Comparison of ENCODE assay signal across 8 mouse cellular contexts in the genomic region with DNA sequence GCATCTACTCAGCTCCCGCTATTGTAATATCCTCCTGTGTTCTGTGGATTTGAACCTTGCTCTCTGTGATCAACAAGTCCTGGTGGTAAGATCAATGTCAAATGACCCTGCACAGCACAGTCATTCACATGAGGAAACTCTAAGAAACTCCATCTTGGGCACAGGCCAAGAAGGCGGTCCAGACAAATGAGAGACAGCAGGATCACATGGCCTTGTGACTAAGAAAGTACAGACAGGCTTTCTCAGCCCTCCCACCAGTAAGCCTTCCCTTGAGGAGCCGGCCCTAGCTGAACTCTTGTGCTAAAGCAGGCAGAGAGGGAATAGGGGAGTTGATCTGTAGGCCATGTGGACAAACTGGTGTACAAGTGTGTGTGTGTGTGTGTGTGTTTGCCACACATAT. TPM values are rescaled to one million over a fixed set of nuclear protein-coding genes. Genes with fewer than 3 reads are reported as not detected.
DNase-seq lines count a peak whose midpoint lies in the region; ATAC-seq and TF ChIP-seq lines count a peak whose summit lies in the region.

No protein-coding gene starts in this region.

- no peak overlapping the region for H3K9ac ChIP-seq in heart, embryonic 11.5 days (ENCODE audit: low read depth, low read length)
- H3K9ac ChIP-seq in lung, embryonic 16.5 days (ENCODE audit: low read length): no peak overlapping the region

- intact Hi-C loops in heart, postnatal 14 days (cut with DNase I): no loop called here

- H3K27ac ChIP-seq in heart, embryonic 11.5 days (ENCODE audit: low read depth, low read length): no peak overlapping the region
- no peak overlapping the region for H3K27ac ChIP-seq in lung, embryonic 16.5 days (ENCODE audit: low read length)
- no peak overlapping the region for H3K27ac ChIP-seq in thymus, adult 2 months (ENCODE audit: control insufficient read depth, insufficient read depth, low read length)

- H3K4me1 ChIP-seq in heart, embryonic 11.5 days (ENCODE audit: control insufficient read depth, insufficient read depth, low read length): peaks cover 18% of the 10 kb centered on the region
- H3K4me1 ChIP-seq in lung, embryonic 16.5 days (replicated peaks; ENCODE audit: control insufficient read depth, insufficient read depth, low read length): peaks cover 26% of the 10 kb centered on the region
- no peaks in the 10 kb centered on the region for H3K4me1 ChIP-seq in thymus, adult 2 months (replicated peaks; ENCODE audit: control insufficient read depth, insufficient read depth, low read length)

- ATAC-seq in heart, embryonic 11.5 days (replicated peaks; ENCODE audit: insufficient number of reproducible peaks, low FRiP score, low TSS enrichment): no peak
- ATAC-seq in lung, embryonic 16.5 days (ENCODE audit: low read depth): peak; percentile 72

- H3K36me3 ChIP-seq in heart, embryonic 11.5 days (ENCODE audit: control insufficient read depth, insufficient read depth, low read length): no peaks in the 10 kb centered on the region
- H3K36me3 ChIP-seq in lung, embryonic 16.5 days (ENCODE audit: control insufficient read depth, insufficient read depth, low read length): no peaks in the 10 kb centered on the region
- H3K36me3 ChIP-seq in thymus, adult 2 months (ENCODE audit: control insufficient read depth, insufficient read depth, low read length): no peaks in the 10 kb centered on the region

- H3K4me3 ChIP-seq in heart, embryonic 11.5 days (ENCODE audit: low read depth, low read length): no peak overlapping the region
- H3K4me3 ChIP-seq in lung, embryonic 16.5 days (ENCODE audit: low read length): no peak overlapping the region
- H3K4me3 ChIP-seq in thymus, adult 2 months (ENCODE audit: control insufficient read depth, insufficient read depth, low read length): no peak overlapping the region

- no peaks in the 10 kb centered on the region for H3K9me3 ChIP-seq in heart, embryonic 11.5 days (replicated peaks; ENCODE audit: control insufficient read depth, low read length)
- no peaks in the 10 kb centered on the region for H3K9me3 ChIP-seq in lung, embryonic 16.5 days (ENCODE audit: control insufficient read depth, low read length)

- TF ChIP-seq POLR2A in thymus, adult 2 months (IDR thresholded peaks at IDR 0.05; ENCODE audit: control insufficient read depth, extremely low read depth, insufficient read depth, low read length, poor library complexity): no peak

- 67% methylated on average over 3 of the region's 3 CpGs for WGBS in heart, embryonic 11.5 days (ENCODE audit: insufficient replicate concordance)
- 42% methylated on average over 3 of the region's 3 CpGs for WGBS in lung, embryonic 16.5 days
- 84% methylated on average over 3 of the region's 3 CpGs for WGBS in thymus, adult 2 months

- H3K4me2 ChIP-seq in heart, embryonic 11.5 days: no peak overlapping the region
- H3K4me2 ChIP-seq in lung, embryonic 16.5 days (ENCODE audit: low read depth, low read length): no peak overlapping the region

- no peak for TF ChIP-seq CTCF in thymus, adult 2 months (IDR thresholded peaks at IDR 0.05; ENCODE audit: borderline replicate concordance, control insufficient read depth, extremely low read depth, insufficient read depth, low read length, poor library complexity)

- DNase-seq in heart, adult 11 months: peak; percentile 96
- peak; percentile 83 for DNase-seq in adrenal gland, postnatal 10 days
- DNase-seq in heart, postnatal 14 days: peak; percentile 53 to 71
- DNase-seq in embryo, embryonic 10 days (ENCODE audit: low spot score): no peak
- no peak for DNase-seq in thymus, adult 2 months
- no peak for DNase-seq in thymus, postnatal 14 days

- no peaks in the 10 kb centered on the region for H3K27me3 ChIP-seq in heart, embryonic 11.5 days (ENCODE audit: control insufficient read depth, insufficient read depth, low read length)
- no peaks in the 10 kb centered on the region for H3K27me3 ChIP-seq in lung, embryonic 16.5 days (ENCODE audit: control insufficient read depth, insufficient read depth, low read depth, low read length)
- no peaks in the 10 kb centered on the region for H3K27me3 ChIP-seq in thymus, adult 2 months (ENCODE audit: control insufficient read depth, insufficient read depth, low read length)

RNA-seq across cellular contexts. Expression of a gene that starts 49.4 kb away (rescaled TPM):
- 15.9 and 16.0 TPM in 2 replicates for polyA plus RNA-seq in heart, embryonic 11.5 days (2014; fragmentation: Nextera tagmentation; extraction: Ambion mirVana)
- 10 to 100 TPM; 41.0 to 56.9 TPM for total RNA-seq in adrenal gland, postnatal 10 days (2021)
- total RNA-seq in heart, postnatal 14 days (2021): 100 to 1,000 TPM; 100 to 104 TPM
- polyA plus RNA-seq in lung, embryonic 16.5 days (2015; fragmentation: Nextera tagmentation; extraction: Ambion mirVana): 45.7 and 47.0 TPM in 2 replicates
- 4.0 and 4.4 TPM in 2 replicates for polyA plus RNA-seq in thymus, adult 2 months (2012; rRNA removed)

Comparison
In these comparisons a context has a peak if more than half of its experiments do, and no peak if none do; other contexts are left out.
1. DNase-seq: peak in heart, adult 11 months (single experiment), adrenal gland, postnatal 10 days (single experiment) and heart, postnatal 14 days (2 of 2); none in embryo, embryonic 10 days (single experiment), thymus, adult 2 months (single experiment) and thymus, postnatal 14 days (single experiment).